Mouse (Mus musculus): Measurements from ENCODE around the gene Sbpl. TPM values are rescaled to one million over a fixed set of nuclear protein-coding genes. Genes with fewer than 3 reads are reported as not detected.
"Not testable (repeated sequence)": the region's sequence is repeated elsewhere in the genome, so short reads cannot be mapped to it uniquely, and the experiment has no call there.

The Sbpl gene
- polyA plus RNA-seq, 1 experiment from 2014 or later, result not detected

GRCm38 (mm10) chr17:23931157-23931556 is 23.9 kb downstream of the Sbpl start:
- H3K4me2 ChIP-seq (ENCODE audit: low read length), result no peak overlapping the region
- H3K9me3 ChIP-seq (replicated peaks; ENCODE audit: control insufficient read depth, low read length, poor library complexity, severe bottlenecking), result no peaks in the 10 kb centered on the region
- no peak for ATAC-seq
- H3K27ac ChIP-seq (ENCODE audit: low read length), result no peak overlapping the region
- no peaks in the 10 kb centered on the region for H3K27me3 ChIP-seq (ENCODE audit: control insufficient read depth, insufficient read depth, low read depth, low read length)
- WGBS, result 89% methylated on average over 5 of the region's 5 CpGs
- no peak overlapping the region for H3K9ac ChIP-seq (ENCODE audit: low read depth, low read length)
- H3K36me3 ChIP-seq (ENCODE audit: control insufficient read depth, insufficient read depth, low read length), result no peaks in the 10 kb centered on the region
- H3K4me1 ChIP-seq (ENCODE audit: control insufficient read depth, insufficient read depth, low read length), result no peaks in the 10 kb centered on the region
- no peak overlapping the region for H3K4me3 ChIP-seq (ENCODE audit: low read depth, low read length)

- Histone ChIP-seq H3K9me3 (replicated peaks; ENCODE audit: control insufficient read depth, low read length, poor library complexity, severe bottlenecking) (no peaks in the 10 kb centered on the region), H3K27ac (ENCODE audit: low read length) (peak overlapping the region; percentile 89), H3K4me1 (ENCODE audit: control insufficient read depth, insufficient read depth, low read length) (peaks cover 8% of the 10 kb centered on the region), H3K27me3 (ENCODE audit: control insufficient read depth, insufficient read depth, low read depth, low read length) (no peaks in the 10 kb centered on the region), H3K36me3 (ENCODE audit: control insufficient read depth, insufficient read depth, low read length) (no peaks in the 10 kb centered on the region), H3K4me2 (ENCODE audit: low read length) (peak overlapping the region; percentile 93), H3K4me3 (ENCODE audit: low read depth, low read length) (peak overlapping the region; percentile 64), H3K9ac (ENCODE audit: low read depth, low read length) (peak overlapping the region; percentile 73)
- under 1% methylated on average over 14 of the region's 14 CpGs for WGBS
- peak; percentile 89 for ATAC-seq
Measured at GRCm38 (mm10) chr17:23925090-23925493, 30.0 kb downstream of the Sbpl start.

- no peaks in the 10 kb centered on the region for H3K9me3 ChIP-seq (replicated peaks; ENCODE audit: control insufficient read depth, low read length, poor library complexity, severe bottlenecking)
- ATAC-seq, result peak; percentile 98
- peak overlapping the region; percentile 89 for H3K27ac ChIP-seq (ENCODE audit: low read length)
- peak overlapping the region; percentile 73 for H3K9ac ChIP-seq (ENCODE audit: low read depth, low read length)
- H3K4me3 ChIP-seq (ENCODE audit: low read depth, low read length), result peak overlapping the region; percentile 64
- H3K4me2 ChIP-seq (ENCODE audit: low read length), result peak overlapping the region; percentile 93
- no peaks in the 10 kb centered on the region for H3K27me3 ChIP-seq (ENCODE audit: control insufficient read depth, insufficient read depth, low read depth, low read length)
- no peaks in the 10 kb centered on the region for H3K36me3 ChIP-seq (ENCODE audit: control insufficient read depth, insufficient read depth, low read length)
- peaks cover 8% of the 10 kb centered on the region for H3K4me1 ChIP-seq (ENCODE audit: control insufficient read depth, insufficient read depth, low read length)
- WGBS, result under 1% methylated on average over 29 of the region's 29 CpGs
Measured at GRCm38 (mm10) chr17:23924531-23925007, 30.5 kb downstream of the Sbpl start.

GRCm38 (mm10) chr17:23917158-23917557 is 37.9 kb downstream of the Sbpl start, which contains the start of gene Dcpp3:
Gene Dcpp3, plus strand, starts transcription at chr17:23917458.
- not testable (repeated sequence) for ATAC-seq; H3K4me1 ChIP-seq (ENCODE audit: control insufficient read depth, insufficient read depth, low read length); H3K36me3 ChIP-seq (ENCODE audit: control insufficient read depth, insufficient read depth, low read length); H3K9me3 ChIP-seq (replicated peaks; ENCODE audit: control insufficient read depth, low read length, poor library complexity, severe bottlenecking); H3K4me2 ChIP-seq (ENCODE audit: low read length); H3K27ac ChIP-seq (ENCODE audit: low read length); H3K27me3 ChIP-seq (ENCODE audit: control insufficient read depth, insufficient read depth, low read depth, low read length); H3K9ac ChIP-seq (ENCODE audit: low read depth, low read length); H3K4me3 ChIP-seq (ENCODE audit: low read depth, low read length)
- 77% methylated on average over 4 of the region's 4 CpGs for WGBS

Other genes starting within 250 kb of the Sbpl start
- gene 1520401A03Rik, start 232.5 kb downstream of the Sbpl start, polyA plus RNA-seq (2015; fragmentation: Nextera tagmentation; extraction: Ambion mirVana), result 0.07 and 0.19 TPM in 2 replicates
- gene Pkmyt1, start 228.9 kb downstream of the Sbpl start, polyA plus RNA-seq (2015; fragmentation: Nextera tagmentation; extraction: Ambion mirVana), result 17.9 and 19.7 TPM in 2 replicates
- 70.9 and 75.7 TPM in 2 replicates for gene Paqr4, start 214.4 kb downstream of the Sbpl start, polyA plus RNA-seq (2015; fragmentation: Nextera tagmentation; extraction: Ambion mirVana)
- gene Kremen2, start 209.4 kb downstream of the Sbpl start, polyA plus RNA-seq (2015; fragmentation: Nextera tagmentation; extraction: Ambion mirVana), result 1.6 and 1.8 TPM in 2 replicates
- 205 and 220 TPM in 2 replicates for gene Flywch1, start 183.7 kb downstream of the Sbpl start, polyA plus RNA-seq (2015; fragmentation: Nextera tagmentation; extraction: Ambion mirVana)
- 76.8 and 81.3 TPM in 2 replicates for gene Flywch2, start 169.2 kb downstream of the Sbpl start, polyA plus RNA-seq (2015; fragmentation: Nextera tagmentation; extraction: Ambion mirVana)
- 467 and 529 TPM in 2 replicates for gene Srrm2, start 164.7 kb downstream of the Sbpl start, polyA plus RNA-seq (2015; fragmentation: Nextera tagmentation; extraction: Ambion mirVana)
- 1,162 and 1,206 TPM in 2 replicates for gene Elob, start 126.1 kb downstream of the Sbpl start, polyA plus RNA-seq (2015; fragmentation: Nextera tagmentation; extraction: Ambion mirVana)
- gene Prss33, start 119.2 kb downstream of the Sbpl start, polyA plus RNA-seq (2015; fragmentation: Nextera tagmentation; extraction: Ambion mirVana), result 0.18 TPM in 1 of 2 replicates, not detected in the other
- not detected in 2 replicates for gene Prss32, start 111.4 kb downstream of the Sbpl start, polyA plus RNA-seq (2015; fragmentation: Nextera tagmentation; extraction: Ambion mirVana)
- gene Prss41, start 111.1 kb downstream of the Sbpl start, polyA plus RNA-seq (2015; fragmentation: Nextera tagmentation; extraction: Ambion mirVana), result 0.88 and 1.6 TPM in 2 replicates
- gene Prss21, start 87.2 kb downstream of the Sbpl start, polyA plus RNA-seq (2015; fragmentation: Nextera tagmentation; extraction: Ambion mirVana), result not detected in 2 replicates
- not detected in 2 replicates for gene Dcpp1, start 74.4 kb downstream of the Sbpl start, polyA plus RNA-seq (2015; fragmentation: Nextera tagmentation; extraction: Ambion mirVana)
- not detected in 2 replicates for gene Dcpp2, start 74.4 kb downstream of the Sbpl start, polyA plus RNA-seq (2015; fragmentation: Nextera tagmentation; extraction: Ambion mirVana)
- not detected in 2 replicates for gene Dcpp3, start 37.8 kb downstream of the Sbpl start, polyA plus RNA-seq (2015; fragmentation: Nextera tagmentation; extraction: Ambion mirVana)
- gene Sbp, start 13.6 kb downstream of the Sbpl start, polyA plus RNA-seq (2015; fragmentation: Nextera tagmentation; extraction: Ambion mirVana), result not detected in 2 replicates
- 0.24 TPM in 1 of 2 replicates, not detected in the other for gene Prss30, start 25.3 kb upstream of the Sbpl start, polyA plus RNA-seq (2015; fragmentation: Nextera tagmentation; extraction: Ambion mirVana)
- not detected in 2 replicates for gene Prss22, start 42.8 kb upstream of the Sbpl start, polyA plus RNA-seq (2015; fragmentation: Nextera tagmentation; extraction: Ambion mirVana)
- 0.19 and 0.27 TPM in 2 replicates for gene Prss27, start 82.9 kb upstream of the Sbpl start, polyA plus RNA-seq (2015; fragmentation: Nextera tagmentation; extraction: Ambion mirVana)
- 72.7 and 75.2 TPM in 2 replicates for gene Kctd5, start 118.2 kb upstream of the Sbpl start, polyA plus RNA-seq (2015; fragmentation: Nextera tagmentation; extraction: Ambion mirVana)
- 69.2 and 78.5 TPM in 2 replicates for gene Pdpk1, start 195.7 kb upstream of the Sbpl start, polyA plus RNA-seq (2015; fragmentation: Nextera tagmentation; extraction: Ambion mirVana)
- 31.1 and 31.6 TPM in 2 replicates for gene Amdhd2, start 208.5 kb upstream of the Sbpl start, polyA plus RNA-seq (2015; fragmentation: Nextera tagmentation; extraction: Ambion mirVana)
- gene Atp6v0c, start 214.4 kb upstream of the Sbpl start, polyA plus RNA-seq (2015; fragmentation: Nextera tagmentation; extraction: Ambion mirVana), result 1,371 and 1,629 TPM in 2 replicates

Measured in midbrain, embryonic 16.5 days (tissue).